Mouse (Mus musculus): ENCODE data around the gene Opn4.

- no peak for TF ChIP-seq EP300 (IDR thresholded peaks at IDR 0.05; ENCODE audit: low read depth)
- TF ChIP-seq CTCF (IDR thresholded peaks at IDR 0.05; ENCODE audit: low read depth) = no peak
Measured at GRCm38 (mm10) chr14:34564646-34565045, 35.3 kb downstream of the Opn4 start.

Data from liver, embryonic 14.5 days (tissue).